Comparison of ENCODE assay signal across 24 mouse cellular contexts in the genomic region with DNA sequence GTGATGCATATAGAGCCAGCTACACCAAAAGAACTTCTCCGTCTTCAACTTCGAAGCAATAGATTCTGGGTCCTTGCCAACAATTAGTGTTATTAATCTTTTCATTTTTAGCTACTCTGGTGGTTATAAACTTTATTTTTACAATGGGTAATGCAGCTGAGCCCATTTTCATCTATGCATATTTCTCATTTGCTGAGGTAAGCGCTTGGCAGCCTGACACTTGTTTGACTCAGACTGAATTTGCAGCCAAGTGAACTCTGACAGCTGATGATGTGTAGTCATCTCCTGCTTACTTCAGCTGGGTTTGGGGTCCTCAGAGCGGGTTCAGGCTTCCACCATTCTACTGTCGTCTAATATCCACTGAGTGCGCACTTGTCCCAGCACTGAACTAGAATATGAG.
A peak's percentile ranks its signal among the peaks of the same experiment; 100 is the strongest.
DNase-seq lines count a peak whose midpoint lies in the region; ATAC-seq lines count a peak whose summit lies in the region.
"Had no signal": no experiment of that assay in that cellular context is flagged by ENCODE, and none has a peak within 500 bp of the region (broad histone marks: within the 10 kb centered on the region; RNA-seq: fewer than 3 reads in every experiment).

No protein-coding gene starts in this region.

- no peaks in the 10 kb centered on the region for H3K36me3 ChIP-seq in kidney, embryonic 15.5 days
- H3K36me3 ChIP-seq in kidney, embryonic 16.5 days (ENCODE audit: insufficient read depth, low read length): no peaks in the 10 kb centered on the region
- H3K36me3 ChIP-seq: embryonic facial prominence, embryonic 15.5 days; forebrain, embryonic 10.5 days; heart, embryonic 15.5 days; hindbrain, embryonic 10.5 days had no signal

- no peak overlapping the region for H3K9ac ChIP-seq in kidney, embryonic 15.5 days
- no peak overlapping the region for H3K9ac ChIP-seq in kidney, embryonic 16.5 days (replicated peaks; ENCODE audit: low read length)
- H3K9ac ChIP-seq: embryonic facial prominence, embryonic 15.5 days; heart, embryonic 15.5 days; hindbrain, embryonic 14.5 days had no signal

- ATAC-seq in kidney, embryonic 15.5 days (replicated peaks; ENCODE audit: low FRiP score): no peak
- no peak for ATAC-seq in kidney, embryonic 16.5 days (ENCODE audit: low FRiP score, low TSS enrichment)
- ATAC-seq: forebrain, embryonic 14.5 days had no signal

- H3K27ac ChIP-seq in kidney, embryonic 15.5 days: no peak overlapping the region
- no peak overlapping the region for H3K27ac ChIP-seq in kidney, embryonic 16.5 days (ENCODE audit: low read length)
- H3K27ac ChIP-seq: embryonic facial prominence, embryonic 15.5 days; forebrain, embryonic 10.5 days; gastrocnemius, adult 2 months; heart, embryonic 15.5 days; hindbrain, embryonic 10.5 days; hindbrain, embryonic 14.5 days had no signal

- WGBS in kidney, embryonic 15.5 days: 86% methylated on average over 6 of the region's 6 CpGs
- 92% methylated on average over 6 of the region's 6 CpGs for WGBS in kidney, embryonic 16.5 days

- H3K4me2 ChIP-seq in kidney, embryonic 15.5 days: no peak overlapping the region
- H3K4me2 ChIP-seq in kidney, embryonic 16.5 days (replicated peaks; ENCODE audit: low read depth, low read length): no peak overlapping the region
- H3K4me2 ChIP-seq: embryonic facial prominence, embryonic 15.5 days; heart, embryonic 11.5 days; heart, embryonic 15.5 days; hindbrain, embryonic 14.5 days had no signal

- no peak overlapping the region for H3K4me3 ChIP-seq in kidney, embryonic 15.5 days (replicated peaks)
- H3K4me3 ChIP-seq in kidney, embryonic 16.5 days (ENCODE audit: low read length): no peak overlapping the region
- H3K4me3 ChIP-seq: embryonic facial prominence, embryonic 15.5 days; erythroblast, embryonic 14.5 days; forebrain, embryonic 10.5 days; gastrocnemius, adult 2 months; heart, embryonic 15.5 days; hindbrain, embryonic 10.5 days had no signal

- DNase-seq in kidney, adult 11 months: peak; percentile 57
- DNase-seq in kidney, postnatal 25 days: peak; percentile 31 to 56
- peak; percentile 23 for DNase-seq in testis, postnatal 10 days (ENCODE audit: low spot score)
- DNase-seq in testis, postnatal 14 days (ENCODE audit: low spot score): no peak
- no peak for DNase-seq in thymus, postnatal 25 days
- DNase-seq: adrenal gland, postnatal 10 days; cerebellum, adult 11 months; cerebellum, adult 8-10 months; cerebellum, postnatal 14 days; embryo, embryonic 11 days; gastrocnemius, adult 2 months; gastrocnemius, postnatal 25 days; heart, postnatal 14 days had no signal

- H3K27me3 ChIP-seq in kidney, embryonic 15.5 days: no peaks in the 10 kb centered on the region
- no peaks in the 10 kb centered on the region for H3K27me3 ChIP-seq in kidney, embryonic 16.5 days (ENCODE audit: insufficient read depth, low read length)
- H3K27me3 ChIP-seq: CH12.LX; embryonic facial prominence, embryonic 15.5 days had no signal

- H3K9me3 ChIP-seq in kidney, embryonic 15.5 days (replicated peaks): no peaks in the 10 kb centered on the region
- H3K9me3 ChIP-seq in kidney, embryonic 16.5 days (ENCODE audit: low read length): no peaks in the 10 kb centered on the region
- H3K9me3 ChIP-seq: embryonic facial prominence, embryonic 15.5 days; forebrain, embryonic 10.5 days; heart, embryonic 15.5 days; hindbrain, embryonic 10.5 days had no signal

- H3K4me1 ChIP-seq in kidney, embryonic 15.5 days: peaks cover 5% of the 10 kb centered on the region
- H3K4me1 ChIP-seq in kidney, embryonic 16.5 days (ENCODE audit: insufficient read depth, low read length): 0 out of 2 replicates have a peak, but pooled peaks cover 2% of the 10 kb centered on the region
- H3K4me1 ChIP-seq: embryonic facial prominence, embryonic 15.5 days; forebrain, embryonic 10.5 days; heart, embryonic 15.5 days; hindbrain, embryonic 10.5 days had no signal

Comparison
In these comparisons a context has a peak if more than half of its experiments do, and no peak if none do; other contexts are left out.
1. DNase-seq: peak in kidney, adult 11 months (single experiment), kidney, postnatal 25 days (2 of 2) and testis, postnatal 10 days (single experiment); none in testis, postnatal 14 days (single experiment) and thymus, postnatal 25 days (single experiment).